Mouse (Mus musculus) heart, postnatal 0 days (tissue): ENCODE results near the gene Nme8. TPM values are rescaled to one million over a fixed set of nuclear protein-coding genes. Genes with fewer than 3 reads are reported as not detected.

ENCODE experiments used
- ATAC-seq: fragments of 200-750 bp; cut with Nextera tagmentation; 2 replicates; pipeline ENCODE4 v1.8.0; 2017; ENCODE audit warnings: low read depth, moderate number of reproducible peaks, moderate library complexity; ENCODE audit not compliant: insufficient read depth
- DNase-seq: peaks from one replicate; pipeline ENCODE4 v3.0.0-alpha.2; 2016; ENCODE audit warnings: low spot score
- H3K27ac ChIP-seq: fragments of 300-500 bp; sonication (generic); 2 replicates; pipeline ENCODE4 v1.5.1; 2014; ENCODE audit warnings: low read depth, mild to moderate bottlenecking
- H3K27me3 ChIP-seq: fragments of 300-500 bp; sonication (generic); 2 replicates; pipeline ENCODE4 v1.6.1; 2014; ENCODE audit warnings: low read length, mixed read lengths; ENCODE audit not compliant: control insufficient read depth, insufficient read depth
- H3K36me3 ChIP-seq: fragments of 300-500 bp; sonication (generic); replicated peaks from 2 replicates; pipeline ENCODE4 v1.6.1; 2014; ENCODE audit warnings: low read length, mixed read lengths; ENCODE audit not compliant: control insufficient read depth, insufficient read depth
- H3K4me1 ChIP-seq: fragments of 300-500 bp; sonication (generic); 2 replicates; pipeline ENCODE4 v1.6.1; 2014; ENCODE audit warnings: antibody characterized with exemption; ENCODE audit not compliant: control insufficient read depth, insufficient read depth
- H3K4me2 ChIP-seq: fragments of 300-500 bp; sonication (generic); 2 replicates; pipeline ENCODE4 v1.6.1; 2014; ENCODE audit warnings: low read depth, mild to moderate bottlenecking, low read length, moderate library complexity
- H3K4me3 ChIP-seq: fragments of 300-500 bp; sonication (generic); 2 replicates; pipeline ENCODE4 v1.5.1; 2014; ENCODE audit warnings: low read depth, low read length
- H3K9ac ChIP-seq: fragments of 300-500 bp; sonication (generic); replicated peaks from 2 replicates; pipeline ENCODE4 v1.6.1; 2014; ENCODE audit warnings: low read depth, low read length, mixed read lengths
- H3K9me3 ChIP-seq: fragments of 300-500 bp; sonication (generic); replicated peaks from 2 replicates; pipeline ENCODE4 v1.6.1; 2016; ENCODE audit warnings: low read length; ENCODE audit not compliant: control insufficient read depth
- CTCF ChIP-seq: IDR thresholded peaks from 2 replicates; pipeline ENCODE4 v1.5.1; 2016; ENCODE audit warnings: antibody characterized with exemption, control low read depth, low read depth
- EP300 ChIP-seq: IDR thresholded peaks from 2 replicates; pipeline ENCODE4 v1.6.1; 2016; ENCODE audit warnings: antibody characterized with exemption, low read depth
- WGBS: fragments of 180-500 bp; shearing (Covaris S2); extraction: QIAGEN DNeasy Blood & Tissue Kit; methylation state at CpG from one replicate; pipeline ENCODE4 v1.1.7; 2014; 5-methylcytosine and 5-hydroxymethylcytosine counted together
- polyA plus RNA-seq: library from polyadenylated mRNA; unstranded; fragments of >200 nt; fragmentation: Nextera tagmentation; extraction: Ambion mirVana; gene quantifications from 2 replicates; pipeline ENCODE4 v1.2.1, GENCODE M21; 2015
- total RNA-seq: library from RNA; depleted of rRNA; stranded (reverse); fragments of >200 nt; gene quantifications from 2 replicates; pipeline ENCODE4 v1.2.3, GENCODE M21; 2014; ENCODE audit warnings: low replicate concordance

Gene Nme8
- total and polyA plus RNA-seq, 2 experiments from 2014 or later = 2.8 TPM; not detected in 1

DNA sequence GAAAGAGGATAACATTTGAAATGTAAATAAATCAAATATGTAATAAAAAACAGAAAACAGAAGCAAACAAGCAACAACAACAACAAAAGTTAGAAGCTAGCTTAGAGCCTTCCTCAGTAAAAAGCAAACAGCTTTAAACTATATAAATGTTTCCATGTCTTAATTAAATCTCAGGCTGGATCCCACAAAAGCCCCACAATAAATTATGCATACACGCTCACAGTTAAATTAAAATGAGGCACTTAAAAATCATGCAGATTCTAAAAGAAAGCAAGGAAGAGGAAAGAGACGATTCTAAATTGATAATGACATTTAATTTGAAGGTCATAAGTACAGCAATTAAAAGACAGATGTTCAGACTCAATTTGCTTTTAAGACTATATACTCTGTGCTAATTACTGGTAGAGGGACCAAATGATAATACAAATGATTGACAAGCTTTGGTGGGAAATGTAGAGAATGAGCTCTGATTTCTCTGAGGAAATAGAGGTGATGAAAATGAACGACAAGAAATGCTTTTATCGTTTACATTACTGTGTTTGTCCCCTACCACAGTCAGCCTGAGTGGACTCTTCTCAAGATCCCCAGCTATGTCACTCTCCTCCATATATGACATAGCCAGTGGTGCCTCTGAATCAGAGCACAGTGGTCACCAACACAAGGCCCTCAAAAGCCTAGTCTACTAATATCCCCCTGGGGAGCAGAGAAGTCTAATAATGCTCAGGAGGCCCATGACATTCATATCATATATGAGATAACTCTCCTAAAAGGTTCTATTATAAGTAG is 29.0 kb downstream of the Nme8 start:
- no peak for TF ChIP-seq EP300
- no peak for TF ChIP-seq CTCF
- Histone ChIP-seq H3K9ac (no peak overlapping the region), H3K4me3 (no peak overlapping the region), H3K9me3 (no peaks in the 10 kb centered on the region), H3K4me2 (no peak overlapping the region), H3K4me1 (no peaks in the 10 kb centered on the region), H3K27ac (no peak overlapping the region), H3K36me3 (no peaks in the 10 kb centered on the region), H3K27me3 (no peaks in the 10 kb centered on the region)
- no peak for DNase-seq
- ATAC-seq = no peak
- WGBS = 81% methylated on average over 4 of the region's 4 CpGs

GRCm38 (mm10) chr13:19652405-19652804 is 45.2 kb downstream of the Nme8 start:
- no peaks in the 10 kb centered on the region for H3K36me3 ChIP-seq
- ATAC-seq = no peak

GRCm38 (mm10) chr13:19649824-19650223 is 47.8 kb downstream of the Nme8 start:
- Histone ChIP-seq H3K4me2 (no peak overlapping the region), H3K9me3 (no peaks in the 10 kb centered on the region), H3K27ac (no peak overlapping the region), H3K4me3 (no peak overlapping the region), H3K9ac (no peak overlapping the region), H3K27me3 (no peaks in the 10 kb centered on the region), H3K36me3 (no peaks in the 10 kb centered on the region), H3K4me1 (no peaks in the 10 kb centered on the region)
- 84% methylated on average over 2 of the region's 2 CpGs for WGBS
- TF ChIP-seq EP300 (no peak), CTCF (no peak)
- no peak for DNase-seq
- ATAC-seq = no peak

More at GRCm38 (mm10) chr13:19652405-19652804, 45.2 kb downstream of the Nme8 start:
- H3K27ac ChIP-seq = no peak overlapping the region
- H3K9ac ChIP-seq = no peak overlapping the region
- no peaks in the 10 kb centered on the region for H3K4me1 ChIP-seq
- 80% methylated on average over 2 of the region's 2 CpGs for WGBS
- no peaks in the 10 kb centered on the region for H3K9me3 ChIP-seq
- no peaks in the 10 kb centered on the region for H3K27me3 ChIP-seq
- no peak for DNase-seq
- no peak for TF ChIP-seq CTCF
- H3K4me2 ChIP-seq = no peak overlapping the region
- no peak overlapping the region for H3K4me3 ChIP-seq

GRCm38 (mm10) chr13:19644225-19644624 is 53.4 kb downstream of the Nme8 start:
- Histone ChIP-seq H3K27ac (no peak overlapping the region), H3K4me1 (no peaks in the 10 kb centered on the region), H3K4me3 (no peak overlapping the region), H3K27me3 (no peaks in the 10 kb centered on the region), H3K4me2 (no peak overlapping the region), H3K36me3 (no peaks in the 10 kb centered on the region), H3K9ac (no peak overlapping the region), H3K9me3 (no peaks in the 10 kb centered on the region)
- DNase-seq = no peak
- 59% methylated on average over 2 of the region's 2 CpGs for WGBS
- TF ChIP-seq EP300 (no peak), CTCF (peak; percentile 26)
- ATAC-seq = no peak

- H3K4me1 ChIP-seq = no peaks in the 10 kb centered on the region
- WGBS = 45% methylated on average over 1 of the region's 1 CpGs
- H3K36me3 ChIP-seq = no peaks in the 10 kb centered on the region
- H3K9me3 ChIP-seq = no peaks in the 10 kb centered on the region
- no peak for ATAC-seq
- H3K4me3 ChIP-seq = no peak overlapping the region
- no peak for DNase-seq
- no peak overlapping the region for H3K4me2 ChIP-seq
- no peaks in the 10 kb centered on the region for H3K27me3 ChIP-seq
- no peak overlapping the region for H3K9ac ChIP-seq
- no peak for TF ChIP-seq CTCF
- no peak for TF ChIP-seq EP300
- no peak overlapping the region for H3K27ac ChIP-seq
Observed at GRCm38 (mm10) chr13:19643519-19643918, 54.1 kb downstream of the Nme8 start.
